Mouse (Mus musculus): ENCODE measurements around the gene Raly. TPM values are rescaled to one million over a fixed set of nuclear protein-coding genes. Genes with fewer than 3 reads are reported as not detected.
A peak's percentile ranks its signal among the peaks of the same experiment; 100 is the strongest.

The Raly gene
- polyA plus RNA-seq (2014; fragmentation: Nextera tagmentation; extraction: Ambion mirVana): 42.9 and 63.5 TPM in 2 replicates

GRCm38 (mm10) chr2:154790656-154791483, at the start of gene Raly, which contains the start of gene a:
TSS of gene Raly (plus strand) at chr2:154791096.
TSS of gene a (plus strand) at chr2:154791402.
- peaks cover 28% of the 10 kb centered on the region for H3K4me1 ChIP-seq (ENCODE audit: control insufficient read depth, insufficient read depth, low read length)

GRCm38 (mm10) chr2:154742911-154743819, 47.7 kb upstream of the Raly start:
- no peaks in the 10 kb centered on the region for H3K9me3 ChIP-seq (replicated peaks; ENCODE audit: control insufficient read depth, low read length)
- H3K4me2 ChIP-seq: no peak overlapping the region
- H3K9ac ChIP-seq (ENCODE audit: low read depth, low read length): no peak overlapping the region
- no peaks in the 10 kb centered on the region for H3K36me3 ChIP-seq (ENCODE audit: control insufficient read depth, insufficient read depth, low read length)
- H3K27me3 ChIP-seq (ENCODE audit: control insufficient read depth, insufficient read depth, low read length): no peaks in the 10 kb centered on the region
- WGBS (ENCODE audit: insufficient replicate concordance): 74% methylated on average over 10 of the region's 10 CpGs
- no peak overlapping the region for H3K27ac ChIP-seq (ENCODE audit: low read depth, low read length)
- H3K4me1 ChIP-seq (ENCODE audit: control insufficient read depth, insufficient read depth, low read length): no peaks in the 10 kb centered on the region
- no peak for ATAC-seq (replicated peaks; ENCODE audit: insufficient number of reproducible peaks, low FRiP score, low TSS enrichment)
- H3K4me3 ChIP-seq (ENCODE audit: low read depth, low read length): no peak overlapping the region

More at GRCm38 (mm10) chr2:154790656-154791483, at the start of gene Raly, which contains the start of gene a:
- no peaks in the 10 kb centered on the region for H3K9me3 ChIP-seq (replicated peaks; ENCODE audit: control insufficient read depth, low read length)
- H3K4me2 ChIP-seq: peak within 1 kb of the TSS; percentile 68
- no peaks in the 10 kb centered on the region for H3K36me3 ChIP-seq (ENCODE audit: control insufficient read depth, insufficient read depth, low read length)
- peak within 1 kb of the TSS; percentile 99 for H3K9ac ChIP-seq (ENCODE audit: low read depth, low read length)
- peak within 1 kb of the TSS; percentile 98 for H3K27ac ChIP-seq (ENCODE audit: low read depth, low read length)
- peak within 1 kb of the TSS; percentile 83 for H3K4me3 ChIP-seq (ENCODE audit: low read depth, low read length)
- no peaks in the 10 kb centered on the region for H3K27me3 ChIP-seq (ENCODE audit: control insufficient read depth, insufficient read depth, low read length)
- WGBS (ENCODE audit: insufficient replicate concordance): under 1% methylated on average over 85 of the region's 89 CpGs
- ATAC-seq (replicated peaks; ENCODE audit: insufficient number of reproducible peaks, low FRiP score, low TSS enrichment): peak; percentile 97

GRCm38 (mm10) chr2:154743915-154744314, 47.0 kb upstream of the Raly start:
- H3K36me3 ChIP-seq (ENCODE audit: control insufficient read depth, insufficient read depth, low read length): no peaks in the 10 kb centered on the region
- 76% methylated on average over 4 of the region's 4 CpGs for WGBS (ENCODE audit: insufficient replicate concordance)
- H3K27me3 ChIP-seq (ENCODE audit: control insufficient read depth, insufficient read depth, low read length): no peaks in the 10 kb centered on the region
- H3K4me1 ChIP-seq (ENCODE audit: control insufficient read depth, insufficient read depth, low read length): no peaks in the 10 kb centered on the region
- H3K9me3 ChIP-seq (replicated peaks; ENCODE audit: control insufficient read depth, low read length): no peaks in the 10 kb centered on the region
- no peak overlapping the region for H3K27ac ChIP-seq (ENCODE audit: low read depth, low read length)
- no peak for ATAC-seq (replicated peaks; ENCODE audit: insufficient number of reproducible peaks, low FRiP score, low TSS enrichment)
- H3K4me3 ChIP-seq (ENCODE audit: low read depth, low read length): no peak overlapping the region
- H3K4me2 ChIP-seq: no peak overlapping the region
- H3K9ac ChIP-seq (ENCODE audit: low read depth, low read length): no peak overlapping the region

GRCm38 (mm10) chr2:154748383-154748782, 42.5 kb upstream of the Raly start:
- Histone ChIP-seq H3K27me3 (ENCODE audit: control insufficient read depth, insufficient read depth, low read length) (no peaks in the 10 kb centered on the region), H3K4me2 (no peak overlapping the region), H3K4me3 (ENCODE audit: low read depth, low read length) (no peak overlapping the region), H3K4me1 (ENCODE audit: control insufficient read depth, insufficient read depth, low read length) (no peaks in the 10 kb centered on the region), H3K9ac (ENCODE audit: low read depth, low read length) (no peak overlapping the region), H3K27ac (ENCODE audit: low read depth, low read length) (no peak overlapping the region), H3K9me3 (replicated peaks; ENCODE audit: control insufficient read depth, low read length) (no peaks in the 10 kb centered on the region), H3K36me3 (ENCODE audit: control insufficient read depth, insufficient read depth, low read length) (no peaks in the 10 kb centered on the region)
- no peak for ATAC-seq (replicated peaks; ENCODE audit: insufficient number of reproducible peaks, low FRiP score, low TSS enrichment)
- 81% methylated on average over 2 of the region's 2 CpGs for WGBS (ENCODE audit: insufficient replicate concordance)

GRCm38 (mm10) chr2:154749046-154750036, 41.6 kb upstream of the Raly start:
- no peak overlapping the region for H3K4me2 ChIP-seq
- ATAC-seq (replicated peaks; ENCODE audit: insufficient number of reproducible peaks, low FRiP score, low TSS enrichment): no peak
- H3K27me3 ChIP-seq (ENCODE audit: control insufficient read depth, insufficient read depth, low read length): no peaks in the 10 kb centered on the region

GRCm38 (mm10) chr2:154751924-154752323, 39.0 kb upstream of the Raly start:
- H3K27ac ChIP-seq (ENCODE audit: low read depth, low read length): no peak overlapping the region
- H3K36me3 ChIP-seq (ENCODE audit: control insufficient read depth, insufficient read depth, low read length): no peaks in the 10 kb centered on the region
- H3K9ac ChIP-seq (ENCODE audit: low read depth, low read length): no peak overlapping the region
- no peak for ATAC-seq (replicated peaks; ENCODE audit: insufficient number of reproducible peaks, low FRiP score, low TSS enrichment)
- no peaks in the 10 kb centered on the region for H3K4me1 ChIP-seq (ENCODE audit: control insufficient read depth, insufficient read depth, low read length)
- no peaks in the 10 kb centered on the region for H3K9me3 ChIP-seq (replicated peaks; ENCODE audit: control insufficient read depth, low read length)
- WGBS (ENCODE audit: insufficient replicate concordance): 63% methylated on average over 8 of the region's 8 CpGs
- H3K4me2 ChIP-seq: no peak overlapping the region
- H3K27me3 ChIP-seq (ENCODE audit: control insufficient read depth, insufficient read depth, low read length): no peaks in the 10 kb centered on the region
- no peak overlapping the region for H3K4me3 ChIP-seq (ENCODE audit: low read depth, low read length)

More at GRCm38 (mm10) chr2:154749046-154750036, 41.6 kb upstream of the Raly start:
- H3K9ac ChIP-seq (ENCODE audit: low read depth, low read length): no peak overlapping the region
- no peaks in the 10 kb centered on the region for H3K4me1 ChIP-seq (ENCODE audit: control insufficient read depth, insufficient read depth, low read length)
- H3K4me3 ChIP-seq (ENCODE audit: low read depth, low read length): no peak overlapping the region
- H3K27ac ChIP-seq (ENCODE audit: low read depth, low read length): no peak overlapping the region
- WGBS (ENCODE audit: insufficient replicate concordance): 61% methylated on average over 23 of the region's 23 CpGs
- no peaks in the 10 kb centered on the region for H3K9me3 ChIP-seq (replicated peaks; ENCODE audit: control insufficient read depth, low read length)
- no peaks in the 10 kb centered on the region for H3K36me3 ChIP-seq (ENCODE audit: control insufficient read depth, insufficient read depth, low read length)

- H3K36me3 ChIP-seq (ENCODE audit: control insufficient read depth, insufficient read depth, low read length): no peaks in the 10 kb centered on the region
- ATAC-seq (replicated peaks; ENCODE audit: insufficient number of reproducible peaks, low FRiP score, low TSS enrichment): no peak
- 87% methylated on average over 2 of the region's 2 CpGs for WGBS (ENCODE audit: insufficient replicate concordance)
These were observed 36.8 kb upstream of the Raly start for GRCm38 (mm10) chr2:154754068-154754560.

More at GRCm38 (mm10) chr2:154754068-154754560, 36.8 kb upstream of the Raly start:
- no peak overlapping the region for H3K27ac ChIP-seq (ENCODE audit: low read depth, low read length)
- H3K9ac ChIP-seq (ENCODE audit: low read depth, low read length): no peak overlapping the region
- no peaks in the 10 kb centered on the region for H3K27me3 ChIP-seq (ENCODE audit: control insufficient read depth, insufficient read depth, low read length)
- no peaks in the 10 kb centered on the region for H3K9me3 ChIP-seq (replicated peaks; ENCODE audit: control insufficient read depth, low read length)
- H3K4me1 ChIP-seq (ENCODE audit: control insufficient read depth, insufficient read depth, low read length): no peaks in the 10 kb centered on the region
- no peak overlapping the region for H3K4me2 ChIP-seq
- H3K4me3 ChIP-seq (ENCODE audit: low read depth, low read length): no peak overlapping the region
